Mouse (Mus musculus): ENCODE results near the gene Pi4ka.

Pi4ka gene

GRCm38 (mm10) chr16:17405736-17406443 is at the start of gene Pi4ka, which contains the start of gene Snap29:
Pi4ka (minus strand) TSS chr16:17406314.
Snap29 (plus strand) TSS chr16:17405986.
- DNase-seq (ENCODE audit: low spot score in 2 of 2): peak; percentile 97 to 99

- DNase-seq (ENCODE audit: low spot score in 2 of 2): peak; percentile 16 to 31
Observed at GRCm38 (mm10) chr16:17452373-17452715, 46.2 kb upstream of the Pi4ka start.

GRCm38 (mm10) chr16:17451541-17452372 is 45.6 kb upstream of the Pi4ka start, which contains the start of gene Crkl:
Crkl (plus strand) TSS chr16:17451987.
- DNase-seq (ENCODE audit: low spot score in 2 of 2): peak; percentile 88 to 97

GRCm38 (mm10) chr16:17432576-17432975 is 26.5 kb upstream of the Pi4ka start:
- no peak for DNase-seq (ENCODE audit: low spot score in 2 of 2)

- DNase-seq (ENCODE audit: low spot score in 2 of 2): no peak
Observed at GRCm38 (mm10) chr16:17423021-17423420, 16.9 kb upstream of the Pi4ka start.

- no peak for DNase-seq (ENCODE audit: low spot score in 2 of 2)
Observed at GRCm38 (mm10) chr16:17410209-17410608, 4.1 kb upstream of the Pi4ka start.

GRCm38 (mm10) chr16:17409046-17409445 is 2.9 kb upstream of the Pi4ka start:
- DNase-seq (ENCODE audit: low spot score in 2 of 2): no peak

- peak in 1 of 2 experiments; percentile 21 for DNase-seq (ENCODE audit: low spot score in 2 of 2)
Observed at GRCm38 (mm10) chr16:17406512-17407231, 558 bp upstream of the Pi4ka start.

- peak; percentile 79 to 88 for DNase-seq (ENCODE audit: low spot score in 2 of 2)
Observed at GRCm38 (mm10) chr16:17405271-17405696, 830 bp downstream of the Pi4ka start.

GRCm38 (mm10) chr16:17402855-17403254 is 3.3 kb downstream of the Pi4ka start:
- DNase-seq (ENCODE audit: low spot score in 2 of 2): peak in 1 of 2 experiments; percentile 19

GRCm38 (mm10) chr16:17392784-17393183 is 13.3 kb downstream of the Pi4ka start:
- DNase-seq (ENCODE audit: low spot score in 2 of 2): no peak

- no peak for DNase-seq (ENCODE audit: low spot score in 2 of 2)
Observed at GRCm38 (mm10) chr16:17383594-17384326, 22.4 kb downstream of the Pi4ka start.

- DNase-seq (ENCODE audit: low spot score in 2 of 2): no peak
Observed at GRCm38 (mm10) chr16:17382306-17382705, 23.8 kb downstream of the Pi4ka start.

- DNase-seq (ENCODE audit: low spot score in 2 of 2): peak in 1 of 2 experiments; percentile 36
Observed at GRCm38 (mm10) chr16:17358787-17359186, 47.3 kb downstream of the Pi4ka start.

GRCm38 (mm10) chr16:17356031-17356430 is 50.1 kb downstream of the Pi4ka start:
- no peak for DNase-seq (ENCODE audit: low spot score in 2 of 2)

- no peak for DNase-seq (ENCODE audit: low spot score in 2 of 2)
Observed at GRCm38 (mm10) chr16:17346766-17347165, 59.3 kb downstream of the Pi4ka start.

- DNase-seq (ENCODE audit: low spot score in 2 of 2): no peak
Observed at GRCm38 (mm10) chr16:17345813-17346155, 60.3 kb downstream of the Pi4ka start.

GRCm38 (mm10) chr16:17345141-17345812 is 60.8 kb downstream of the Pi4ka start:
- no peak for DNase-seq (ENCODE audit: low spot score in 2 of 2)

GRCm38 (mm10) chr16:17341847-17342246 is 64.3 kb downstream of the Pi4ka start:
- DNase-seq (ENCODE audit: low spot score in 2 of 2): no peak

GRCm38 (mm10) chr16:17340705-17341104 is 65.4 kb downstream of the Pi4ka start:
- DNase-seq (ENCODE audit: low spot score in 2 of 2): no peak

- no peak for DNase-seq (ENCODE audit: low spot score in 2 of 2)
Observed at GRCm38 (mm10) chr16:17339701-17340100, 66.4 kb downstream of the Pi4ka start.

Measured in left cerebral cortex, adult 9 months (tissue).